Mouse (Mus musculus) liver, adult 2 months (tissue): ENCODE measurements around the gene Tesmin.

Experiments
- CTCF ChIP-seq: fragments of 200-500 bp; IDR thresholded peaks from 2 replicates; pipeline ENCODE4 v1.5.1; 2011; ENCODE audit warnings: low read depth, low read length, control low read depth
- POLR2A ChIP-seq: fragments of 200-500 bp; IDR thresholded peaks from 2 replicates; pipeline ENCODE4 v1.6.1; 2011; ENCODE audit warnings: low read length, control low read depth; ENCODE audit not compliant: insufficient read depth; ENCODE audit errors: extremely low read depth

- no peak for TF ChIP-seq POLR2A
- TF ChIP-seq CTCF, result no peak
These were observed 30.6 kb downstream of the Tesmin start for GRCm38 (mm10) chr19:3419251-3419650.
